In genomic region chr7:64769768-64770167, GRCm38 (mm10) we compare ENCODE assay signal across 22 mouse cellular contexts.
DNase-seq lines count a peak whose midpoint lies in the region; ATAC-seq and TF ChIP-seq lines count a peak whose summit lies in the region.
"Had no signal": no experiment of that assay in that cellular context is flagged by ENCODE, and none has a peak within 500 bp of the region (broad histone marks: within the 10 kb centered on the region; RNA-seq: fewer than 3 reads in every experiment).

No protein-coding gene starts in this region.

- H3K4me2 ChIP-seq in hindbrain, embryonic 13.5 days, result no peak overlapping the region
- H3K4me2 ChIP-seq in neural tube, embryonic 13.5 days, result no peak overlapping the region
- no peak overlapping the region for H3K4me2 ChIP-seq in neural tube, embryonic 15.5 days
- no peak overlapping the region for H3K4me2 ChIP-seq in hindbrain, embryonic 16.5 days (ENCODE audit: low read length)
- H3K4me2 ChIP-seq: embryonic facial prominence, embryonic 12.5 days; heart, embryonic 11.5 days; stomach, embryonic 15.5 days had no signal

- WGBS in hindbrain, embryonic 13.5 days, result 34% methylated on average over 7 of the region's 7 CpGs
- 62% methylated on average over 7 of the region's 7 CpGs for WGBS in hindbrain, embryonic 10.5 days
- WGBS in neural tube, embryonic 13.5 days, result 50% methylated on average over 7 of the region's 7 CpGs
- WGBS in neural tube, embryonic 15.5 days, result 43% methylated on average over 7 of the region's 7 CpGs
- 36% methylated on average over 7 of the region's 7 CpGs for WGBS in hindbrain, embryonic 16.5 days

- intact Hi-C loops in gastrocnemius, adult 2 months (cut with DNase I), result no loop called here

- H3K4me1 ChIP-seq in hindbrain, embryonic 13.5 days (replicated peaks), result peaks cover 28% of the 10 kb centered on the region
- H3K4me1 ChIP-seq in hindbrain, embryonic 10.5 days (replicated peaks), result peaks cover 25% of the 10 kb centered on the region
- peaks cover 30% of the 10 kb centered on the region for H3K4me1 ChIP-seq in neural tube, embryonic 13.5 days (replicated peaks)
- peaks cover 12% of the 10 kb centered on the region; the same call in 1 of the 2 replicates for H3K4me1 ChIP-seq in neural tube, embryonic 15.5 days
- peaks cover 4% of the 10 kb centered on the region; the same call in 1 of the 2 replicates for H3K4me1 ChIP-seq in hindbrain, embryonic 16.5 days (ENCODE audit: control insufficient read depth, insufficient read depth, low read depth, low read length)
- H3K4me1 ChIP-seq: embryonic facial prominence, embryonic 12.5 days; stomach, embryonic 15.5 days had no signal

- no peak overlapping the region for H3K4me3 ChIP-seq in hindbrain, embryonic 13.5 days
- H3K4me3 ChIP-seq in hindbrain, embryonic 10.5 days, result no peak overlapping the region
- H3K4me3 ChIP-seq in neural tube, embryonic 13.5 days, result no peak overlapping the region
- H3K4me3 ChIP-seq in neural tube, embryonic 15.5 days (replicated peaks), result no peak overlapping the region
- H3K4me3 ChIP-seq in hindbrain, embryonic 16.5 days (ENCODE audit: low read length), result no peak overlapping the region
- no peak overlapping the region for H3K4me3 ChIP-seq in gastrocnemius, adult 2 months
- H3K4me3 ChIP-seq: embryonic facial prominence, embryonic 12.5 days; myocyte; stomach, embryonic 15.5 days had no signal

- H3K27ac ChIP-seq in hindbrain, embryonic 13.5 days, result peak overlapping the region; percentile 71
- H3K27ac ChIP-seq in hindbrain, embryonic 10.5 days, result no peak overlapping the region
- peak overlapping the region; percentile 54 for H3K27ac ChIP-seq in neural tube, embryonic 13.5 days (replicated peaks)
- H3K27ac ChIP-seq in neural tube, embryonic 15.5 days (replicated peaks), result no peak overlapping the region; the same call in 1 of the 2 replicates
- peak overlapping the region; percentile 30; the same call in 1 of the 2 replicates for H3K27ac ChIP-seq in hindbrain, embryonic 16.5 days (ENCODE audit: low read depth, low read length)
- no peak overlapping the region for H3K27ac ChIP-seq in gastrocnemius, adult 2 months
- H3K27ac ChIP-seq: embryonic facial prominence, embryonic 12.5 days; stomach, embryonic 15.5 days had no signal

- H3K27me3 ChIP-seq in hindbrain, embryonic 13.5 days, result no peaks in the 10 kb centered on the region
- H3K27me3 ChIP-seq in hindbrain, embryonic 10.5 days (ENCODE audit: insufficient read depth, poor library complexity, severe bottlenecking), result no peaks in the 10 kb centered on the region
- H3K27me3 ChIP-seq in neural tube, embryonic 13.5 days, result no peaks in the 10 kb centered on the region
- H3K27me3 ChIP-seq in neural tube, embryonic 15.5 days (replicated peaks), result no peaks in the 10 kb centered on the region
- H3K27me3 ChIP-seq in hindbrain, embryonic 16.5 days (replicated peaks; ENCODE audit: control insufficient read depth, insufficient read depth, low read length), result no peaks in the 10 kb centered on the region
- H3K27me3 ChIP-seq: embryonic facial prominence, embryonic 12.5 days; stomach, embryonic 15.5 days had no signal

- no peaks in the 10 kb centered on the region; the same call in 1 of the 2 replicates for H3K36me3 ChIP-seq in hindbrain, embryonic 13.5 days
- no peaks in the 10 kb centered on the region for H3K36me3 ChIP-seq in hindbrain, embryonic 10.5 days
- H3K36me3 ChIP-seq in neural tube, embryonic 13.5 days, result no peaks in the 10 kb centered on the region
- H3K36me3 ChIP-seq in neural tube, embryonic 15.5 days, result no peaks in the 10 kb centered on the region; the same call in 1 of the 2 replicates
- H3K36me3 ChIP-seq in hindbrain, embryonic 16.5 days (ENCODE audit: control insufficient read depth, insufficient read depth, low read length), result no peaks in the 10 kb centered on the region
- H3K36me3 ChIP-seq: embryonic facial prominence, embryonic 12.5 days; stomach, embryonic 15.5 days had no signal

- H3K9me3 ChIP-seq in hindbrain, embryonic 13.5 days, result no peaks in the 10 kb centered on the region
- no peaks in the 10 kb centered on the region for H3K9me3 ChIP-seq in hindbrain, embryonic 10.5 days
- H3K9me3 ChIP-seq in neural tube, embryonic 13.5 days, result no peaks in the 10 kb centered on the region
- no peaks in the 10 kb centered on the region for H3K9me3 ChIP-seq in neural tube, embryonic 15.5 days (replicated peaks)
- H3K9me3 ChIP-seq in hindbrain, embryonic 16.5 days (ENCODE audit: control insufficient read depth, low read length), result no peaks in the 10 kb centered on the region
- H3K9me3 ChIP-seq: embryonic facial prominence, embryonic 12.5 days; stomach, embryonic 15.5 days had no signal

- ATAC-seq in hindbrain, embryonic 13.5 days (ENCODE audit: low FRiP score), result peak; percentile 55
- ATAC-seq in neural tube, embryonic 13.5 days (ENCODE audit: low read depth), result no peak
- no peak for ATAC-seq in neural tube, embryonic 15.5 days (ENCODE audit: low FRiP score)
- ATAC-seq in hindbrain, embryonic 16.5 days, result peak; percentile 29
- ATAC-seq: activated CD4-positive, CD25-positive, alpha-beta regulatory T cell, adult 4 months; intestine, embryonic 16.5 days had no signal

- H3K9ac ChIP-seq in hindbrain, embryonic 13.5 days, result peak overlapping the region; percentile 36; the same call in 1 of the 2 replicates
- H3K9ac ChIP-seq in neural tube, embryonic 13.5 days, result peak overlapping the region; percentile 39; the same call in 1 of the 2 replicates
- no peak overlapping the region for H3K9ac ChIP-seq in neural tube, embryonic 15.5 days (replicated peaks)
- no peak overlapping the region for H3K9ac ChIP-seq in hindbrain, embryonic 16.5 days (ENCODE audit: low read depth, low read length)
- H3K9ac ChIP-seq: embryonic facial prominence, embryonic 12.5 days; stomach, embryonic 15.5 days had no signal

- no peak for TF ChIP-seq CTCF in gastrocnemius, adult 2 months (IDR thresholded peaks at IDR 0.05)

- DNase-seq in hindbrain, embryonic 10.5 days (ENCODE audit: low spot score), result no peak
- DNase-seq in gastrocnemius, adult 2 months, result no peak
- no peak for DNase-seq in natural killer cell, adult 2 months (ENCODE audit: low spot score in 2 of 2)
- DNase-seq: adrenal gland, adult 8-10 months; cerebellum, adult 18-20 months; cerebellum, postnatal 14 days; gastrocnemius, postnatal 14 days; heart, adult 11 months; kidney, adult 9 months; kidney, postnatal 25 days; lung, postnatal 4 days; thymus, postnatal 25 days had no signal

Comparison
In these comparisons a context has a peak if more than half of its experiments do, and no peak if none do; other contexts are left out.
1. H3K27ac ChIP-seq: peak in hindbrain, embryonic 13.5 days (single experiment), neural tube, embryonic 13.5 days (single experiment) and hindbrain, embryonic 16.5 days (single experiment); none in hindbrain, embryonic 10.5 days (single experiment), neural tube, embryonic 15.5 days (single experiment) and gastrocnemius, adult 2 months (single experiment).
2. H3K9ac ChIP-seq: peak in hindbrain, embryonic 13.5 days (single experiment) and neural tube, embryonic 13.5 days (single experiment); none in neural tube, embryonic 15.5 days (single experiment) and hindbrain, embryonic 16.5 days (single experiment).
3. ATAC-seq: peak in hindbrain, embryonic 13.5 days (single experiment) and hindbrain, embryonic 16.5 days (single experiment); none in neural tube, embryonic 13.5 days (single experiment) and neural tube, embryonic 15.5 days (single experiment).